Mouse (Mus musculus): ENCODE results near the gene Eed. TPM values are rescaled to one million over a fixed set of nuclear protein-coding genes. Genes with fewer than 3 reads are reported as not detected.

Gene Eed
- polyA plus RNA-seq, 1 experiment from 2014 or later, result 52.7 TPM

DNA sequence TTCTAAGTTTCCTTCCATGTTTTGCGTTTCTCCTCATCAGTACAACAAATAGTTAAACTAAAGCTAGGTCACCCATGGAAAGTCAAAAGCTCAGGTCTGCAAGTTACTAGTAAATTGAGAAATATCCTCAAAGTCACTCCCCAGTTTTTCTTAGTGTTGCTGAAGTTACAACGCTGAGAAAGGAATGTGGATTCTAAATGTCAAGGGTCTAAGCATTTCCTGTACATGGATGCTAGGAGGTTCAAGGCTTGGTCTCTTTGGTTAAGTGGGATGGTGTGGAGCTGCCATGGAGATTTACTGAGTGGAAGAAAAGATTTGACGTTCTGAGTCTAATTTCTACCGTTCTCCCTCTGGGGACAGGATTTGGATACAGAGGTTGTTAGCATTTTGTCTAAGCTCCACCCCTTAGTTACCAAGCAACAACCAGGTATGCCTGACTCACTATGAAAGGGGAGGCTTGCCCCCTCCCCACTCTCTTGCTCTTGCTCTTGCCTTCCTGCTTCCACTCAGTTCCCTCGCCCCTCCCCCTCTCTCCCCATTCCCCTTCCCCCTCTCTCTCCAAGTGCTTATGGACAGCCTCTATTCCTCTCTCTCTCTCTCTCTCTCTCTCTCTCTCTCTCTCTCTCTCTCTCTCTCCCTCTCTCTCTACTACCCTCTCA is 36.3 kb upstream of the Eed start:
- no peak overlapping the region for H3K4me2 ChIP-seq
- H3K36me3 ChIP-seq (ENCODE audit: control insufficient read depth, insufficient read depth, low read length), result no peaks in the 10 kb centered on the region
- H3K27me3 ChIP-seq (ENCODE audit: control insufficient read depth, insufficient read depth, low read length), result no peaks in the 10 kb centered on the region
- H3K4me3 ChIP-seq (ENCODE audit: low read depth, low read length), result no peak overlapping the region
- no peak overlapping the region for H3K9ac ChIP-seq (ENCODE audit: low read depth, low read length)
- ATAC-seq (replicated peaks; ENCODE audit: insufficient number of reproducible peaks, low FRiP score, low TSS enrichment), result no peak
- H3K4me1 ChIP-seq (ENCODE audit: control insufficient read depth, insufficient read depth, low read length), result no peaks in the 10 kb centered on the region; the same call in 1 of the 2 replicates
- H3K27ac ChIP-seq (ENCODE audit: low read depth, low read length), result no peak overlapping the region
- WGBS (ENCODE audit: insufficient replicate concordance), result 39% methylated on average over 5 of the region's 5 CpGs
- H3K9me3 ChIP-seq (replicated peaks; ENCODE audit: control insufficient read depth, low read length), result no peaks in the 10 kb centered on the region

- Histone ChIP-seq H3K27ac (ENCODE audit: low read depth, low read length) (no peak overlapping the region), H3K36me3 (ENCODE audit: control insufficient read depth, insufficient read depth, low read length) (no peaks in the 10 kb centered on the region), H3K9me3 (replicated peaks; ENCODE audit: control insufficient read depth, low read length) (no peaks in the 10 kb centered on the region), H3K27me3 (ENCODE audit: control insufficient read depth, insufficient read depth, low read length) (no peaks in the 10 kb centered on the region), H3K4me3 (ENCODE audit: low read depth, low read length) (no peak overlapping the region), H3K4me1 (ENCODE audit: control insufficient read depth, insufficient read depth, low read length) (no peaks in the 10 kb centered on the region; the same call in 1 of the 2 replicates), H3K9ac (ENCODE audit: low read depth, low read length) (no peak overlapping the region), H3K4me2 (no peak overlapping the region)
- ATAC-seq (replicated peaks; ENCODE audit: insufficient number of reproducible peaks, low FRiP score, low TSS enrichment), result no peak
- 69% methylated on average over 4 of the region's 4 CpGs for WGBS (ENCODE audit: insufficient replicate concordance)
These were observed 35.7 kb upstream of the Eed start for GRCm38 (mm10) chr7:90016459-90016858.

DNA sequence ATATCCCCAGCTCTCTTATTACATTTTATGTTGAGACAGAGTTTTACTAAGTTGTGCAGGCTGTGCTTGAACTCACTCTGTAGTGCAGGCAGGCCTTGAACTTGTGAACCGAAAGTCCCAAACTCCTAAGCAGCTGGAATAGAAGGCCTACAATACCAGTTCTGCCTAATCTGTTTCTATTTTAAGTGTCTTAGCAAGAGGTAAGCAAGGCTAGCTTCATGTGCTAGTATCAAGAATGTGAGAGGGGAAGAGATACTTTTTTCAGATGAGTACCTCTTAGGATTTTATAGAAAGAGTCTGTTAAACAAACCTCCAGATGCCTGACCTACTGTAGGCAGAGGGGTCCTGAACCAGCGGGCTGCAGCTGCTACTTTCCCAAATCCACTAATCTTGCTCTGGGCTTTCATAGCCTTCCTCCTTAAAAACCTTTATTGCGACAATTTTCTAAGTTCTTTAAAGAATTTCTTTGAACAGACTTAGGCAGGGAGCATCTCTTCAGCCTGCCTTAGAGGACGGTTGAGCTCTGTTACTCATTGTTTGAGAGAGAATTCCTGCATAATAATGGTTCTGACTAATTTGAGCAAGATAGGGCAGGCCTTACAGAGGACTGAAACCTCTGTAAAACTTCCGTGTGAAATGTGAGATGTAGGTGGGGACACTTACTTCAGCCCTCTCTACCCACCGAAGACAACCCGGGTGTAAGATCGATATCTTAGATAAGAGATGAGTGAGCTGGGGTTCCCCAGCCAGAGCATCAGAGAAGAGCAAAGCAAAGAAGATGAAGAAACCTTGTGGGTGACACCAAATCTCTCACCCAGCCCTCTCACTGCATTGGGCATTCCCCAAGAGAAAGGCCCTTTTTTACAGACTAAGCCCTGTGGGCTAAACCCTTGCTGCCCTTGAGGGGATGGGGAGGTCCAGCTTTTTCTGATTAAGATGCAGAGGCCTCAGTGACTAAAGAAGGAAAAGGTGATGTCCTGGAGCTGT is 26.2 kb upstream of the Eed start:
- ATAC-seq (replicated peaks; ENCODE audit: insufficient number of reproducible peaks, low FRiP score, low TSS enrichment), result no peak
- no peaks in the 10 kb centered on the region for H3K27me3 ChIP-seq (ENCODE audit: control insufficient read depth, insufficient read depth, low read length)
- 59% methylated on average over 8 of the region's 8 CpGs for WGBS (ENCODE audit: insufficient replicate concordance)
- H3K4me2 ChIP-seq, result no peak overlapping the region
- no peak overlapping the region for H3K9ac ChIP-seq (ENCODE audit: low read depth, low read length)
- H3K9me3 ChIP-seq (replicated peaks; ENCODE audit: control insufficient read depth, low read length), result no peaks in the 10 kb centered on the region
- H3K4me1 ChIP-seq (ENCODE audit: control insufficient read depth, insufficient read depth, low read length), result no peaks in the 10 kb centered on the region
- H3K4me3 ChIP-seq (ENCODE audit: low read depth, low read length), result no peak overlapping the region
- H3K36me3 ChIP-seq (ENCODE audit: control insufficient read depth, insufficient read depth, low read length), result no peaks in the 10 kb centered on the region
- H3K27ac ChIP-seq (ENCODE audit: low read depth, low read length), result no peak overlapping the region

DNA sequence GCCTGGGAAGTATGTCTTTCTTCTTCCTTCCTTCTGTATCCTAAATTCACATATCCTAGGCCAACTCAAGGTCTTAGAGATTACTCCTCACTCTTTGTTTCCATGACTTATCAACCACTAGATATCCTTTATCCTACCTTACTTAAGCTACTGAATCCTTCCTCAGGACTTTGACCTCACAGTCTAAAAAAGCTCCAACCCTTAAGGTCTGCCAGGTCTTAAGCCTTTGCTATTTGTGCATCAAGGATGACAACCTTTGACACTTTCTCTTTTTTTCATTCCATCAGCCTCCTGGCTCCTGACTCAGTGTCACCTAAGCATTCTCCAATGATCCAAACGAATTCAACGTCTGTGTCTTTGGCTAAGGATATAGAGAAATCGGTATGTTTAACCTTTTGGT is 24.0 kb upstream of the Eed start:
- H3K4me3 ChIP-seq (ENCODE audit: low read depth, low read length), result no peak overlapping the region
- no peak overlapping the region for H3K9ac ChIP-seq (ENCODE audit: low read depth, low read length)
- H3K4me1 ChIP-seq (ENCODE audit: control insufficient read depth, insufficient read depth, low read length), result no peaks in the 10 kb centered on the region
- no peaks in the 10 kb centered on the region for H3K36me3 ChIP-seq (ENCODE audit: control insufficient read depth, insufficient read depth, low read length)
- no peak for ATAC-seq (replicated peaks; ENCODE audit: insufficient number of reproducible peaks, low FRiP score, low TSS enrichment)
- H3K4me2 ChIP-seq, result no peak overlapping the region
- H3K27ac ChIP-seq (ENCODE audit: low read depth, low read length), result no peak overlapping the region
- no peaks in the 10 kb centered on the region for H3K9me3 ChIP-seq (replicated peaks; ENCODE audit: control insufficient read depth, low read length)
- no peaks in the 10 kb centered on the region for H3K27me3 ChIP-seq (ENCODE audit: control insufficient read depth, insufficient read depth, low read length)
- 83% methylated on average over 3 of the region's 3 CpGs for WGBS (ENCODE audit: insufficient replicate concordance)

DNA sequence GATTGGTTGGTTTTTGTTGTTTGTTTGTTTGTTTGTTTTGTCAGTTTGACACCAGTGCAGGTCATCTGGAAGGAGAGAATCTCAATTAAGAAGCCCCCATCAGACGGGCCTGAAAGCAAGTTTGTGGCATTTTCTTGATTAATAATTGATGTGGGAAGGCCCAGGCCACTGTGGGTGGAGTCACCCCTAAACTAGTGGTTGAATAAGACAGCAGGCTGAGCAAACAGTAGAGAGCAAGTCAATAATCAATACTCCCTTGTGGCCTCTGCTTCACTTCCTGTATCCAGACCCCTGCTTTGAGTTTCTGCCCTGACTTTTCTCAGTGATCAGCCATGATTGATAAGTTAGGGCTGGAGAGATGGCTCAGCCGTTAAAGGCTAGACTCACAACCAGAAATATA is 21.6 kb upstream of the Eed start:
- no peak overlapping the region for H3K9ac ChIP-seq (ENCODE audit: low read depth, low read length)
- H3K4me2 ChIP-seq, result no peak overlapping the region

GRCm38 (mm10) chr7:89999491-89999890 is 18.7 kb upstream of the Eed start:
- Histone ChIP-seq H3K4me3 (ENCODE audit: low read depth, low read length) (no peak overlapping the region), H3K4me2 (no peak overlapping the region), H3K9me3 (replicated peaks; ENCODE audit: control insufficient read depth, low read length) (no peaks in the 10 kb centered on the region; the same call in 1 of the 2 replicates), H3K27me3 (ENCODE audit: control insufficient read depth, insufficient read depth, low read length) (no peaks in the 10 kb centered on the region), H3K4me1 (ENCODE audit: control insufficient read depth, insufficient read depth, low read length) (no peaks in the 10 kb centered on the region), H3K9ac (ENCODE audit: low read depth, low read length) (no peak overlapping the region), H3K36me3 (ENCODE audit: control insufficient read depth, insufficient read depth, low read length) (no peaks in the 10 kb centered on the region), H3K27ac (ENCODE audit: low read depth, low read length) (no peak overlapping the region)
- ATAC-seq (replicated peaks; ENCODE audit: insufficient number of reproducible peaks, low FRiP score, low TSS enrichment), result no peak
- whole genome bisulfite sequencing (ENCODE audit: insufficient replicate concordance), result 93% methylated on average over 5 of the region's 5 CpGs

More for the DNA sequence above, 21.6 kb upstream of the Eed start:
- Histone ChIP-seq H3K4me1 (ENCODE audit: control insufficient read depth, insufficient read depth, low read length) (no peaks in the 10 kb centered on the region), H3K36me3 (ENCODE audit: control insufficient read depth, insufficient read depth, low read length) (no peaks in the 10 kb centered on the region), H3K9me3 (replicated peaks; ENCODE audit: control insufficient read depth, low read length) (no peaks in the 10 kb centered on the region), H3K27ac (ENCODE audit: low read depth, low read length) (no peak overlapping the region), H3K27me3 (ENCODE audit: control insufficient read depth, insufficient read depth, low read length) (no peaks in the 10 kb centered on the region), H3K4me3 (ENCODE audit: low read depth, low read length) (no peak overlapping the region)
- ATAC-seq (replicated peaks; ENCODE audit: insufficient number of reproducible peaks, low FRiP score, low TSS enrichment), result no peak
- 63% methylated on average over 2 of the region's 2 CpGs for WGBS (ENCODE audit: insufficient replicate concordance)

DNA sequence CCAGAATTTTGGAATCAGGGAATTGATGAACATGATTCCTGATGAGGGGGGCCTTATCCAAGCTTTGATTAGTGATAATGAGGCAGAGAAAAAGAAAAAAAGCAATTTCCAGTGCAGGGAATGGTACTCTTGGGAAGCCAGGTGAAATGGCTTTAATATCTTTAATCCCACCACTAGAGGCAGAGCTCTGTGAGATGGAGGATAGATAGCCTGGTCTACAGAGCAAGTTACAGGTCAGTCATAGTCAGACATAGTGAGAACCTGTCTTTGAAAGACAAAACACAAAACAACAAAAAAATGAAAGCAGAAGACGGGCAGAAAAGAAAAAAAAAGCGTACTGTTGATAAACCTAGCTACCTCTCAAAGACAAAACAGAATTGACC is 17.8 kb upstream of the Eed start:
- Histone ChIP-seq H3K9ac (ENCODE audit: low read depth, low read length) (no peak overlapping the region), H3K9me3 (replicated peaks; ENCODE audit: control insufficient read depth, low read length) (no peaks in the 10 kb centered on the region; the same call in 1 of the 2 replicates), H3K36me3 (ENCODE audit: control insufficient read depth, insufficient read depth, low read length) (no peaks in the 10 kb centered on the region), H3K27ac (ENCODE audit: low read depth, low read length) (no peak overlapping the region), H3K4me2 (no peak overlapping the region), H3K4me3 (ENCODE audit: low read depth, low read length) (no peak overlapping the region), H3K4me1 (ENCODE audit: control insufficient read depth, insufficient read depth, low read length) (no peaks in the 10 kb centered on the region), H3K27me3 (ENCODE audit: control insufficient read depth, insufficient read depth, low read length) (no peaks in the 10 kb centered on the region)
- 79% methylated on average over 2 of the region's 2 CpGs for WGBS (ENCODE audit: insufficient replicate concordance)
- no peak for ATAC-seq (replicated peaks; ENCODE audit: insufficient number of reproducible peaks, low FRiP score, low TSS enrichment)

- H3K4me3 ChIP-seq (ENCODE audit: low read depth, low read length), result no peak overlapping the region
- no peaks in the 10 kb centered on the region for H3K27me3 ChIP-seq (ENCODE audit: control insufficient read depth, insufficient read depth, low read length)
- peak overlapping the region; percentile 45 for H3K4me2 ChIP-seq
- no peaks in the 10 kb centered on the region for H3K4me1 ChIP-seq (ENCODE audit: control insufficient read depth, insufficient read depth, low read length)
- H3K9ac ChIP-seq (ENCODE audit: low read depth, low read length), result no peak overlapping the region
- H3K9me3 ChIP-seq (replicated peaks; ENCODE audit: control insufficient read depth, low read length), result no peaks in the 10 kb centered on the region; the same call in 1 of the 2 replicates
- WGBS (ENCODE audit: insufficient replicate concordance), result 20% methylated on average over 10 of the region's 10 CpGs
- no peaks in the 10 kb centered on the region for H3K36me3 ChIP-seq (ENCODE audit: control insufficient read depth, insufficient read depth, low read length)
- H3K27ac ChIP-seq (ENCODE audit: low read depth, low read length), result no peak overlapping the region
- ATAC-seq (replicated peaks; ENCODE audit: insufficient number of reproducible peaks, low FRiP score, low TSS enrichment), result no peak
These were observed 17.3 kb upstream of the Eed start for GRCm38 (mm10) chr7:89998006-89998623.

Data from heart, embryonic 11.5 days (tissue).